Mouse (Mus musculus): ENCODE data around the gene Llph. TPM values are rescaled to one million over a fixed set of nuclear protein-coding genes. Genes with fewer than 3 reads are reported as not detected.
A peak's percentile ranks its signal among the peaks of the same experiment; 100 is the strongest.
"Not testable (repeated sequence)": the region's sequence is repeated elsewhere in the genome, so short reads cannot be mapped to it uniquely, and the experiment has no call there.

Llph gene
- total RNA-seq, 2 experiments from 2014 or later: 8.7 to 10.5 TPM

- intact Hi-C loops (cut with DNase I); DNase-seq: not testable (repeated sequence)
Observed at GRCm38 (mm10) chr10:120217099-120217498, 9.8 kb upstream of the Llph start.

- DNase-seq: no peak
- intact Hi-C loops (cut with DNase I): no loop called here
Observed at GRCm38 (mm10) chr10:120218996-120219395, 7.9 kb upstream of the Llph start.

- DNase-seq: no peak
- intact Hi-C loops (cut with DNase I): no loop called here
Observed at GRCm38 (mm10) chr10:120219578-120220359, 7.1 kb upstream of the Llph start.

DNA sequence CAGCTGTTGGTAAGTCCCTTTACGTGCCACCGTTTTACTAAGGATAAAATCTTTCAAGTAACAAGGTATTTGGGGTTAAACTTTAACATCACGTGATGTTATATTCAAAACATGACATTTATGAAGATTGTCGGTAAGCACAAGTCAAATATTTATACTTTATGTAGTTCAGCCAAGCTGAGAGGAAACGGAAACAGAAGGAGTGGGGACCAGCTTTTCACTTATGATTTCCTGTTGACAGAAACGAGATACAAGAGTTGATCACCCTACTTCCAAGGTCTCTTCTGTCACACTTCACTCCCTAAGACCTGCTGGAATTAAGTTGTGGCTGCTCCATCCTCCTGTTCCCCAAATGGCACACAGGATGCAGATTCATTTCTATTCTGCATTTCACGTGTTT is 6.1 kb upstream of the Llph start:
- intact Hi-C loops (cut with DNase I): no loop called here

GRCm38 (mm10) chr10:120231718-120232117 is 4.8 kb downstream of the Llph start:
- intact Hi-C loops (cut with DNase I): no loop called here
- DNase-seq: peak; percentile 59 to 79

More for the DNA sequence above, 6.1 kb upstream of the Llph start:
- DNase-seq: no peak

- intact Hi-C loops (cut with DNase I): no loop called here
- DNase-seq: peak; percentile 55 to 66
Observed at GRCm38 (mm10) chr10:120233655-120234367, 6.9 kb downstream of the Llph start.

GRCm38 (mm10) chr10:120236855-120237254 is 10.0 kb downstream of the Llph start:
- intact Hi-C loops (cut with DNase I): no loop called here
- DNase-seq: no peak

DNA sequence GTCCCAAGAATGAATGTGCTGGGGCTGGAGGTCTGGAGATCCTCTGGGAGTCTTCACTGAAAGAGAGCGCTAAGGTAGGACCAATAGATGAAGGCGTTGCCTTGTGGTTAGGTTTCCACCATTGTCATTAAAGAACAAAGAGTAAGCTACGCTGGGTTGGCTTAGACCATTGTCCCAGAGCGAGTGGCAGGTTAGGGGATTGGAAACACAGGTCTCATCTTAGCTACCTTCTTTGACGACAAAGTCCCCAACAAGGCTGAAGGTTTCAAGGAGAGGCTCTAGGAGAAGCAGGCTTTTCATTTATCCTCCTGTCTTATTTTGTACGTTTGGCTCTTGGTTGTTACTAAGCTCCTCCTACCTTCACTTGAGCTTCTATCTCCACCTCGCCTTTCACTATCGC is 11.4 kb downstream of the Llph start:
- intact Hi-C loops (cut with DNase I): no loop called here
- no peak for DNase-seq

DNA sequence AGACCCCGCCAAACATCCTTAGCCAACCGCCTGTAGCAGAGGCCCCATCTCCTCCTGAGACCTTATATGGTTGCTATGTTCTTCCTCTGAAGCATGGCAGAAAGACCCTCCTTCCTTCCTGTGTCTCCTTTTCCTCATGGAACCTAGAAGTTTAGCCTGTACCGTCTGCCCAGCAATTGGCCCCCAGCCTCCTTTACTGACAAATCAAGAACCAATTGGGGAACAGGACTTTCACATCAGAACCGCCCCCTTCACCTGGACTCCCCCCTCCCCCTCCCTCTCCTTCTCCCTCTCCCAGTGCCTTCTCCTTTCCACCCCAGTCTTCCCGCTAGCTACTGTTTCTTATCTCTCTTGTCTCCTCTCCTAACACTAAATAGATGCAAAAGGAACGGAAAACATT is 12.6 kb downstream of the Llph start:
- no peak for DNase-seq
- intact Hi-C loops (cut with DNase I): no loop called here

DNA sequence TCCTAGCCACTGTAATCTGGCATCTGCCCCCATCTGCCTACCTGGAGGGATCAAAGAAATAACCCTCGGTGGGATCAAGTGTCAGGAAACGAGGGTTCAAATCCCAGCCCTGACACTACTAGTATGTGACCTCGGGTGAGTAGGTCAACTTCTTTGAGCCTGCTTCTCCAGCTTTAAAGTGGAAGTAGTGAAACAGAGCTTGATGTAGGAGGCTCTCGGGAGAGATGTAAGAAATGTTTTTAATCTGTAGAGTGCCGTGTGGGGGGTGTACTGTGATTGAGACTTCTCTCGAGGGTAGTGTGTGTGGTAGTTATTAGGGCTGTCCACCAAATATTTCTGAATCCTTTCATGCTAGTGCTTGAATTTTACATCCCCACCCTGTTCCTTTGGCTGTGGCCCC is 15.6 kb downstream of the Llph start:
- intact Hi-C loops (cut with DNase I): no loop called here
- DNase-seq: no peak

DNA sequence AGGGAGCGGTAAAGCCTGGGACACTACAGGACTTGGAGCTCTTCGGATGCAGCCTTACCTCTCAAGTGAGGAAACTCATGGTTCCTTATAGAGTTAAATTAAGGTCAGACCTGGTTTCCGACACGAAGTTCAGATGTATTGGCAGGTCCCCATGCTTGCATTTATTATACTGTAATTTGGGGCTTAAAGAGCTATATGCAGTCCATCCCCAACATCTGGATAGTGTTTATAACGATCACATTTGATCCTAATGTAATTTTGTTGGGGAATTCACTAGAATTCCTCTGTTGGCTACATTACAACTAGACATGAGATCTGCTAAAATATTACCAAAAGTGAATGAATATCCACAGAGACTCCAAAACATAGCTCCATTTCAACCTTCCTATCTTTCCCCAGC is 18.8 kb downstream of the Llph start:
- intact Hi-C loops (cut with DNase I): loop anchor here (5.0 kb wide), 2 partner anchors 622 to 1012 kb away; no protein-coding TSS in a partner anchor
- DNase-seq: no peak

- DNase-seq: peak; percentile 40 to 41
- intact Hi-C loops (cut with DNase I): loop anchor here (5.0 kb wide), 2 partner anchors 620 to 1010 kb away; no protein-coding TSS in a partner anchor
Observed at GRCm38 (mm10) chr10:120246994-120247750, 20.3 kb downstream of the Llph start.

GRCm38 (mm10) chr10:120250911-120251683 is 24.2 kb downstream of the Llph start:
- intact Hi-C loops (cut with DNase I): no loop called here
- DNase-seq: no peak

DNA sequence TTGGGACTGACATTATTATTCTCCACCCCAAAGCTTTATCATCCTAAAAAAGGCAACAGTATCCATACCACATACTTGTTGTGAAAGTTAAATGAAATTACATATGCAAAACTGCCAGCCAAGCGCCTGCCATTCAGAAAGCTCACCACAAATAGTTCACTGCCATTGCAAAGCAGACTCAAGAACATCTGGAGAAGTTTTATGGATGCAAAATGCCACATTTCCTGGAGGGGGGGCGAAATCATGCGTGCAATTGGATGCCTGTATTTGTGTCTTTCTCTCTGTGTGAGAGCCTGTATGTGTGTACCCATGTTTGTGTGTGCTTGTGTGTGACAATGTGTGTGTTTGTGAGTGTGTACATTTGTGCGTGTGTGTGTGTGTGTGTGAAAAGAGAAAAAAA is 24.9 kb downstream of the Llph start:
- intact Hi-C loops (cut with DNase I): no loop called here
- DNase-seq: no peak

DNA sequence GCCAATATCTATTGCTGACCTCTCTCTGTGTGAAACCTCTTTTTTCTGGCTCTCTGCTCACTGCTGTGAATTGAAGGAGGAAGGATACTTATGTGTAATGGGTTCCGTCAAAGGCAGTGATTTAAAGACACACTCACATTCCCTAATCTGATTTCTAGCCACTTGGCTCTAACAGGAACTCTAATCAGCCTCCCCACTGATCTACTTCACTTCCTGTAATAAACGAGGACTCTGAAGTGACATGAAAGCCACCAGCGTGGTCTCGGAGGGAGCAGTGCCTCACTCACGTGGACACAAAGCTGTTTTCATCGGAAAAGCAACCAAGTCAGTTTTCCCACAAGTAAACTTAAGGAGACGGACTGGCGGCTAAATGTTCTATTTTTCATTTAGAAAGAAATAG is 25.9 kb downstream of the Llph start:
- DNase-seq: no peak
- intact Hi-C loops (cut with DNase I): no loop called here

- intact Hi-C loops (cut with DNase I): loop anchor here (1.0 to 5.0 kb wide), 2 partner anchors 410 to 445 kb away; no protein-coding TSS in a partner anchor
- peak; percentile 22 to 44 for DNase-seq
Observed at GRCm38 (mm10) chr10:120257231-120257630, 30.4 kb downstream of the Llph start.

DNA sequence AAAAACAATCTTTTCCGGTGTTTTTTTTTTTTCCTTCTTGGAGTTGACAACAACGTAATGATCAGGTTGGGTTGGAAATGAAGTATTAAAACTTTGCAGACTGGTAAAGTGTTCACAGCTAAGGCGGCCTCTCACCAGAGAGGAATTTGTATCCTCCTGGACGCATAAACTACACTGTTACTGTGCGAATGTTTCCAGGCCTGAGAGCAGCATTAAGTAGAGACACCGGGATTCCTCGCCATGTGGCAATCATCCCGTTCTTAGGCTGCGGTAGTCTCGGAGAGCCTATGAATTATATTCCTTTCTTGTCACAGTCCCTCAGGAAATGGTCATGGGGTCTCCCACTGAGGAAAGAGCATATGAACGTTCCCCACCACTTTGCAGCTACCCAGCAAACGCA is 40.9 kb downstream of the Llph start:
- no peak for DNase-seq
- intact Hi-C loops (cut with DNase I): no loop called here

GRCm38 (mm10) chr10:120269946-120270345 is 43.1 kb downstream of the Llph start:
- intact Hi-C loops (cut with DNase I): no loop called here
- DNase-seq: no peak

- peak; percentile 31 to 64 for DNase-seq
- intact Hi-C loops (cut with DNase I): no loop called here
Observed at GRCm38 (mm10) chr10:120270777-120271176, 43.9 kb downstream of the Llph start.

DNA sequence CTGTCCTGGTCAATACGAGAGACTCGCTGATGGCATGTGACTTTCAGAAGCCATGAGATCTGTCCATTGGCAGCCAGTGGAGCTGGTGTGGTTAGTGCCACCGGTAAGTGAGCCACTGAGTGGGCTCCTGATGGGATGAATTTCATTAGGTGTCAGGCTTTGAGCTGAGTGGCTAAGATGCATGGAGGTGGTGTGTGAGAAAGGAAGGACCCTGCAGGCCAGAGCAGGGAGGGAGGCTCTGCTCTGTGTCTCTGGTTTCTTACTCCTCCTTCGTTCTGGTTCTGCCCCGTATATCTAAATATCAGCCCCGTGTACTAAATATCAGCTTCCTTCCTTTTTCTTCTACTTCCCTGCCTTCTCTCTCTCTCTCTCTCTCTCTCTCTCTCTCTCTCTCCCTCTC is 44.4 kb downstream of the Llph start:
- no peak for DNase-seq
- intact Hi-C loops (cut with DNase I): no loop called here

Measured in heart, postnatal 36 days (tissue).